Mouse (Mus musculus) liver, embryonic 16.5 days (tissue): ENCODE measurements around the gene Nfia. TPM values are rescaled to one million over a fixed set of nuclear protein-coding genes. Genes with fewer than 3 reads are reported as not detected.

Source experiments
- ATAC-seq: fragments of 200-750 bp; cut with Nextera tagmentation; 2 replicates; pipeline ENCODE4 v1.8.0; 2017; ENCODE audit warnings: low read depth, mild to moderate bottlenecking, moderate number of reproducible peaks, moderate library complexity
- H3K27ac ChIP-seq: fragments of 300-500 bp; sonication (generic); 2 replicates; pipeline ENCODE4 v1.5.1; 2014; ENCODE audit warnings: mild to moderate bottlenecking, low read length
- H3K27me3 ChIP-seq: fragments of 300-500 bp; sonication (generic); 2 replicates; pipeline ENCODE4 v1.6.1; 2014; ENCODE audit warnings: low read depth, low read length, mixed read lengths; ENCODE audit not compliant: control insufficient read depth, insufficient read depth
- H3K36me3 ChIP-seq: fragments of 300-500 bp; sonication (generic); 2 replicates; pipeline ENCODE4 v1.6.1; 2014; ENCODE audit warnings: mild to moderate bottlenecking; ENCODE audit not compliant: control insufficient read depth, insufficient read depth
- H3K4me1 ChIP-seq: fragments of 300-500 bp; sonication (generic); 2 replicates; pipeline ENCODE4 v1.6.1; 2014; ENCODE audit warnings: low read depth, low read length, mixed read lengths; ENCODE audit not compliant: control insufficient read depth
- H3K4me2 ChIP-seq: fragments of 300-500 bp; sonication (generic); 2 replicates; pipeline ENCODE4 v1.6.1; 2014; ENCODE audit warnings: low read depth, low read length, mixed read lengths
- H3K4me3 ChIP-seq: fragments of 300-500 bp; sonication (generic); 2 replicates; pipeline ENCODE4 v1.5.1; 2014; ENCODE audit warnings: low read depth, mild to moderate bottlenecking, low read length
- H3K9ac ChIP-seq: fragments of 300-500 bp; sonication (generic); 2 replicates; pipeline ENCODE4 v1.6.1; 2014; ENCODE audit warnings: low read depth, low read length
- H3K9me3 ChIP-seq: fragments of 300-500 bp; sonication (generic); replicated peaks from 2 replicates; pipeline ENCODE4 v1.6.1; 2016; ENCODE audit warnings: low read length; ENCODE audit not compliant: control insufficient read depth
- whole genome bisulfite sequencing: fragments of 180-500 bp; shearing (Covaris S2); extraction: QIAGEN DNeasy Blood & Tissue Kit; methylation state at CpG from one replicate; pipeline ENCODE4 v1.1.7; 2014; ENCODE audit not compliant: insufficient replicate concordance; 5-methylcytosine and 5-hydroxymethylcytosine counted together
- polyA plus RNA-seq: library from polyadenylated mRNA; unstranded; fragments of >200 nt; fragmentation: Nextera tagmentation; extraction: Ambion mirVana; gene quantifications from 2 replicates; pipeline ENCODE4 v1.2.1, GENCODE M21; 2015

The Nfia gene
- polyA plus RNA-seq, 1 experiment from 2014 or later, result 5.7 TPM

DNA sequence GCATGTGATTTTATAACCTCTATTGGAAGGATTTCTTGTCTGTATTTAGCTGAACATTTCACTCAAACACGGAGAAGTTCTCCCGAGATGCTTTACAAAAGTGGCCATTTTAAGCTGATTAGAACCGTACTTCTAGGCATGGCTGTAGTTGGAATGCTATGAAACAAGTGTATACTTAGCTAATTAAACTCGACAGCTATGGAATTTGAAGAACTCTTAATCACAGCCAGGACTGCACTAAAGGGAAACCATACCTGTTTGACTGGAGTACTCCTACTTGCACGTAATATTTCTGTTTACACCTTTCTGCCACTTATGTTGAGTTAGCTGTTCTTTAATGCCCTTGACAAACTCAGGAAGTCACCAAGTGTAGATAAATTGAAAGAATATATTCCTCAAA lies 79.2 kb downstream of the Nfia start:
- H3K36me3 ChIP-seq, result no peaks in the 10 kb centered on the region
- no peaks in the 10 kb centered on the region for H3K9me3 ChIP-seq
- H3K4me2 ChIP-seq, result no peak overlapping the region
- no peaks in the 10 kb centered on the region for H3K27me3 ChIP-seq
- H3K4me1 ChIP-seq, result no peaks in the 10 kb centered on the region; the same call in 1 of the 2 replicates
- no peak overlapping the region for H3K9ac ChIP-seq
- WGBS, result 61% methylated on average over 5 of the region's 5 CpGs
- ATAC-seq, result no peak
- H3K4me3 ChIP-seq, result no peak overlapping the region
- H3K27ac ChIP-seq, result no peak overlapping the region

DNA sequence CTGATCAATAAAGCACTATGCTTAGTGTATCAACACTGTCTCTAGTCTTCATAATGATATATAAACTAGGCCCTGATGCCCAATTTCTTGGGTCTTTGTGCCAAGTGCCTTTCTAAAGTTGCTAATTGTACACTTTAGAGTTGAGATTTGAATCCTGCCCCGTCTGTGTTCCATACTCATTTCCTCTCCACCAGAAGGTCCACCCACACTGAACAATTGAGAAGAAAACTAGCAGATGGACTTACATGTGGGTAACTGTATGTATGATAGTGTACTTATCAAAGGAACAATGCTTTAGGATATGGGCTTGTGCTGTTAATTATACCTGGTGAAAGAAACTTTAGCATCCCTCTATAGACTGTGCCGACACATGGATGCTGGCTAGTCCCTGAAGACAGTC lies 80.1 kb downstream of the Nfia start:
- Histone ChIP-seq H3K9ac (no peak overlapping the region), H3K27ac (no peak overlapping the region), H3K27me3 (no peaks in the 10 kb centered on the region), H3K4me2 (no peak overlapping the region), H3K9me3 (no peaks in the 10 kb centered on the region), H3K4me1 (no peaks in the 10 kb centered on the region; the same call in 1 of the 2 replicates), H3K36me3 (no peaks in the 10 kb centered on the region), H3K4me3 (no peak overlapping the region)
- no peak for ATAC-seq
- 67% methylated on average over 2 of the region's 2 CpGs for WGBS

DNA sequence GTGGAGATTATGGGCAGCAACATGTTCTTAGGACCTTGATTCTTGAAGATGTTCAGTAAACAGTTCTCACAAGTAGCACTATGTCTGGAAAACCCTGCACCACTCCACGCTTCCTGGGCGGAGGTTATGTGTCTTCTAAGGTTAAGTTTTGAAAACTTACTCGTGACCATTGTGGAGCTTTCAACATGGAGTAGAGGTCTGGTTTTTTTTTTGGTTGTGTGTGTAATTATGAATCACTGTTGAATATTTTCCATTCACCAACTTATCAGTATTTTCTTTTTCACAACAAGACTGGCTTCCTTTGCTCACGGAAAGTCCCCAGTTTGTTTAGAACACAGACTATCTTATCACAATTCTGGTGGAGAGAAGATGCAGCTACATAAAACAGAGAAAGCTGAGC lies 82.2 kb downstream of the Nfia start:
- no peak for ATAC-seq
- Histone ChIP-seq H3K4me1 (no peaks in the 10 kb centered on the region; the same call in 1 of the 2 replicates), H3K36me3 (no peaks in the 10 kb centered on the region), H3K4me2 (no peak overlapping the region), H3K27ac (peak overlapping the region; percentile 29), H3K27me3 (no peaks in the 10 kb centered on the region), H3K9me3 (no peaks in the 10 kb centered on the region), H3K4me3 (no peak overlapping the region), H3K9ac (no peak overlapping the region)
- WGBS, result 59% methylated on average over 4 of the region's 4 CpGs

DNA sequence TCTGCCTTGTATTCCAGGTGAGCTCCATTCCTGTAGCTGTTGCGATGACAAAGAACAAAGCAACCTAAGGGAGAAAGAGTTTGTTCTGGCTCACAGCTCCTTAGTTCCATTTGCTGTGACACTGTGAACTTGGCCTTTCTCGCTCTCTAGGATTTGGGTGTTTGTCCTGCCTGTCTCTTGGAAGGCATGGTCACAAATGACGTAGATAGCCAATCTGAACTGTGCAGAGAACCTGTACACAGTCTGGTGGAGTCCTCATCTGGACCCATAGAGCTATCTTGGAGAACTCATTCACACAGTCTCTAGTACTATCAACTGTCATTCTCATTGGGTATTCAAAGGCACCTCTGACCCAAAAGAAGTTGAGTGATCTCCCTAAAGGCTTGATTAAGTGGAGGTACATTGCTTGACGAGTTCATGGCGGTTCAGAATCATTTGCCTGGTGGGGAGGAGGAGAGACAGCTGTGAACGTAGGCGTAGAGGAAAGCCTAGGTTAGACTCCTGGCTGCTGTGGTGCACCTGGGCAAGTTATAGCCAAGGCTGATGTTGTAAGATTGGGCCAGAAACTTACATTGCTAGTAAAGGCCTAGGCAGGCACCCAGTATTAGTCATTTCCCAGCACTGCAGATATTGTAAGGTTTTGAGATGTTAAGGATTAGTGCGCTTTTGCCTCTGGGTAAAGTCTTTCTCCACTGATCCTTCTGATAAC lies 83.3 kb downstream of the Nfia start:
- H3K36me3 ChIP-seq, result no peaks in the 10 kb centered on the region
- H3K27me3 ChIP-seq, result no peaks in the 10 kb centered on the region
- no peak overlapping the region for H3K4me3 ChIP-seq
- peak overlapping the region; percentile 29 for H3K27ac ChIP-seq
- no peaks in the 10 kb centered on the region; the same call in 1 of the 2 replicates for H3K4me1 ChIP-seq
- H3K9ac ChIP-seq, result no peak overlapping the region
- no peak overlapping the region for H3K4me2 ChIP-seq
- ATAC-seq, result no peak
- no peaks in the 10 kb centered on the region for H3K9me3 ChIP-seq
- 69% methylated on average over 8 of the region's 8 CpGs for WGBS

DNA sequence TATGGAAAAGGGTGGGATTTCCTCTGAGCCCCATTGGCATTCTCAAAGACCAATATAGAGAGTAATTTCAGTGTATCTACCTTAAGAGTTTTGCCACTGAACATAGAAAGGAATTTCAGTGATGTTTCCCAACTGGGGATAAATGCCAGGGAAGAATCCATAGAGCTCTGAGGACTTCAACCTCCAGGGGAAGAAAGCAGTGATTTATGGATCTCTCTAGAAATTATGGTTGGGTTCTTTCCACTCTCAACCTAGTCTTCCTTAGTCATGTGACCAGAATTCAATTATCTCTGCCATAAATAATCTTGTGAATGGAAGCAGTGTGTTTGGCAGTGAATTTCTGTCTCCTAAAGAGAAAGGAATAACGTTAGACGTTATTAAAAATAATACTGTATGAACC lies 85.0 kb downstream of the Nfia start:
- Histone ChIP-seq H3K4me3 (no peak overlapping the region), H3K36me3 (no peaks in the 10 kb centered on the region), H3K27ac (no peak overlapping the region), H3K4me1 (no peaks in the 10 kb centered on the region; the same call in 1 of the 2 replicates), H3K9me3 (no peaks in the 10 kb centered on the region), H3K9ac (no peak overlapping the region), H3K27me3 (no peaks in the 10 kb centered on the region), H3K4me2 (no peak overlapping the region)
- ATAC-seq, result no peak
- WGBS, result 75% methylated on average over 2 of the region's 2 CpGs

DNA sequence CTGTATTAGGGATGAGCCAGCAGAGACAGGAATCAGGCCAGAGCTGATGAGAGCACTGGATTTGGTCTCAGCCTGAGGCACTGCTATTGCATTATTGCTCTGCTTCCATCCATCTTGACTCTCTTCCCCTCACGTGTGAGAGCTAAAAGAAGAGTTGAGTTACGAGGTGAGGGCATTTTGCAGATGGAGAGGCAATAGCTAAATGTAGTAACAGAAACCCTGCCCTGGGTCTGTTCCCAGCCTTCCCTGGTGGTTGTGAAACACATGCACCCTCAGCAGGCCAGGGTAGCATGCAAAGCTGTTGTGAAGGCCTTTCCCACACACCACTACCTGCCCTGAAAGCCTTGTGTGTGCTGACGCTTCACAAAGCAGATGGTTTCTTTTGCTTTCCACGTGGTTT lies 86.9 kb downstream of the Nfia start:
- no peak for ATAC-seq
- 49% methylated on average over 4 of the region's 4 CpGs for WGBS

DNA sequence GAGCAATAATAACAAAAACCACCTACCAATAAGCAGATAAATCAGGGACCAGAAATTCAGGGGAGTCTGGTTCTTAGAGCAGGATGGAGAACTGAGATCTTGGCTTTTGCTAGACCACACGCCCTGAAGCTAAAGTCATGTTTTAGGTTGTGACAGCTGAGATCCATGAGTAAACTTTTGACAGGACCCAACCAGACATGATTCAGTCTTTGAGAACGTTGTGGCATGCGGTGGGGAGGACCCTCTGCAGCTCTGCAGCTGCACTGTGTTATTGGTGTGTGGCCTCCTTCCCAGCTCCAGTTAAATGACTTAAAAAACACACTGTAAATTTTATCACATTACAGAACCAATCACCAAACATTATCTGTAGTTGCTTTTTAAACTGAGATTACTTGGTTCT lies 87.8 kb downstream of the Nfia start:
- Histone ChIP-seq H3K9ac (no peak overlapping the region), H3K9me3 (no peaks in the 10 kb centered on the region), H3K4me1 (no peaks in the 10 kb centered on the region; the same call in 1 of the 2 replicates), H3K27ac (no peak overlapping the region), H3K36me3 (no peaks in the 10 kb centered on the region), H3K27me3 (no peaks in the 10 kb centered on the region), H3K4me3 (no peak overlapping the region), H3K4me2 (no peak overlapping the region)
- ATAC-seq, result no peak
- 54% methylated on average over 3 of the region's 3 CpGs for WGBS

More for the DNA sequence above, 86.9 kb downstream of the Nfia start:
- Histone ChIP-seq H3K4me2 (no peak overlapping the region), H3K36me3 (no peaks in the 10 kb centered on the region), H3K4me3 (no peak overlapping the region), H3K27ac (no peak overlapping the region), H3K9me3 (no peaks in the 10 kb centered on the region), H3K9ac (no peak overlapping the region), H3K4me1 (no peaks in the 10 kb centered on the region; the same call in 1 of the 2 replicates), H3K27me3 (no peaks in the 10 kb centered on the region)

DNA sequence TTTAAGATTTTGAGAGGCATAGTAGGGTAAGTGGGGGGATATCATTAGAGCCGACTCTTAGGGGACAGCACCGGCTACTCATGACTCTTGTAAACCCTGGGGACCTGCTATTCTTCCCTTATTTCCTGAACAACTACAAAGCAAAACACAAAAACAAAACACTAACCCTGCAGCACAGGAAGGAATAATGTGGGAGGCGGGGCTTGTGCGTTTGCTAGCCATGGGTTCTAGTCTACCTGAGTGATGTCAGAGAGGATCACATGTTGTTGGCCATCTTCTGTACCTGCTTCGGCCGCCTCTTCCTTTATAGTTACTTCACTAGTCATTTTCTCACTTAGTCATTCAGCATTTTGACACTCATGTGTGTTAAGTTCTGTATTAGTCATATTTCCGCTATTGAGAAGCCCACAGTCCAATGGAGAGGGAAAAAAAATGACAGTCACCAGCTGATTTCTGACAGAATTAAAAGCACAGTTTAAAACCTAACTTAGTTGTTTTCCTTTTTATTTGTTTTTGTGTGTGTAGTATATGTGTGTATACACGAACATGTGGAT lies 88.3 kb downstream of the Nfia start:
- Histone ChIP-seq H3K4me1 (no peaks in the 10 kb centered on the region), H3K9me3 (no peaks in the 10 kb centered on the region), H3K27me3 (no peaks in the 10 kb centered on the region), H3K4me2 (no peak overlapping the region), H3K9ac (no peak overlapping the region), H3K4me3 (no peak overlapping the region), H3K36me3 (no peaks in the 10 kb centered on the region), H3K27ac (no peak overlapping the region)
- 66% methylated on average over 8 of the region's 8 CpGs for WGBS
- no peak for ATAC-seq

DNA sequence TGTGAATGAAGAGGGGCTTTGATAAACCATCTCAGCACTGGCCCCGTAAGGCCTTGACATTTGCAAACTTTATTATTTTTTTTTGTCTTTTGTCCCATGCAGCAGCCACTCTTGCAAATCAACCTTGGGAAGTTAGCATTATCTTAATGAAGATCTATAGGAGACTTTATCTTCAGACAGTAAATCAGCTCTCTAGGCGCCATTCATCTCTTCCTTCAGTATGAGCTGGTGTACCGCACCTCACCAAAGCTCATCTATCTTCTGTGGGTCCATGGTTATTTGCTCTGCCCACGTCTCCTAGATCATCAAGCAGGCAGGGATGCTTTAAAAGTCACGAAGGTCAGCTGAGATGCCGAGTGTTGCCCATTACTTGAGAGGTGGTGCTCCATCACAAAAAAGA lies 89.8 kb downstream of the Nfia start:
- no peak overlapping the region for H3K27ac ChIP-seq
- no peaks in the 10 kb centered on the region for H3K36me3 ChIP-seq
- H3K4me3 ChIP-seq, result no peak overlapping the region
- no peaks in the 10 kb centered on the region for H3K9me3 ChIP-seq
- no peak for ATAC-seq
- no peak overlapping the region for H3K9ac ChIP-seq
- no peaks in the 10 kb centered on the region; the same call in 1 of the 2 replicates for H3K4me1 ChIP-seq
- no peak overlapping the region for H3K4me2 ChIP-seq
- no peaks in the 10 kb centered on the region for H3K27me3 ChIP-seq
- 71% methylated on average over 6 of the region's 6 CpGs for WGBS
